In the genomic region with DNA sequence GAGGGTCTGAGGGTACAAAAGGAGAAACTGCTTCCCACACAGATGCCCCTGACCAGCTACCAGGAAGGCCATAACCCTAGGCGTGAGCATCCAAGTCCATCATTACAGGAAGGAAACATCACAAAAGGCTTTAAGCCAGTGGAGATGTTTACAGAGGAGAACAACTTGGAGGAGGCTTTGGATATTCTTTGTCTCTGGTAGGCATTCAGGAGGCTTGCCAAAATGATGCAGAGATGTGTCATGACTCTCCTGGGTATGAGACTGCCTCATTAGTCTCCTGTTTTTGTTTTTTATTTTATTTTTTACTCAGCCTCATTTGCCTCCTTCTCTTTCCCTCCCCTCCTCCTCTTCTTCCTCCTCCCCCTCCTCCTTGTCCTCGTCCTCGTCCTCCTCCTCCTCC, we compare ENCODE assay signal across 16 mouse cellular contexts.
"Had no signal": no experiment of that assay in that cellular context is flagged by ENCODE, and none has a peak within 500 bp of the region (broad histone marks: within the 10 kb centered on the region; RNA-seq: fewer than 3 reads in every experiment).

No protein-coding gene starts in this region.

- ATAC-seq: midbrain, embryonic 13.5 days; midbrain, embryonic 15.5 days had no signal

- H3K9ac ChIP-seq: lung, embryonic 14.5 days; midbrain, embryonic 13.5 days; midbrain, embryonic 15.5 days; neural tube, embryonic 12.5 days; stomach, embryonic 15.5 days had no signal

- H3K4me2 ChIP-seq: lung, embryonic 14.5 days; midbrain, embryonic 11.5 days; midbrain, embryonic 13.5 days; midbrain, embryonic 15.5 days; neural tube, embryonic 12.5 days; stomach, embryonic 15.5 days had no signal

- H3K4me3 ChIP-seq: megakaryocyte, embryonic 14.5 days; midbrain, embryonic 13.5 days; midbrain, embryonic 15.5 days; neural tube, embryonic 12.5 days; stomach, embryonic 15.5 days had no signal

- H3K27ac ChIP-seq: macrophage; midbrain, embryonic 13.5 days; midbrain, embryonic 15.5 days; neural tube, embryonic 12.5 days; stomach, embryonic 15.5 days; stomach, postnatal 0 days had no signal

- DNase-seq: lung, adult 18-20 months; lung, embryonic 14.5 days; lung, postnatal 14 days; lung, postnatal 36 days; right cerebral cortex, postnatal 14 days; thymus, adult 18-20 months; thymus, postnatal 14 days; thymus, postnatal 36 days had no signal

- H3K4me1 ChIP-seq: megakaryocyte, embryonic 14.5 days; neural tube, embryonic 12.5 days; stomach, embryonic 15.5 days had no signal

- H3K9me3 ChIP-seq: midbrain, embryonic 13.5 days; midbrain, embryonic 15.5 days; neural tube, embryonic 12.5 days; stomach, embryonic 15.5 days had no signal

- H3K36me3 ChIP-seq: midbrain, embryonic 13.5 days; neural tube, embryonic 12.5 days; stomach, embryonic 15.5 days had no signal

- H3K27me3 ChIP-seq: megakaryocyte, embryonic 14.5 days; midbrain, embryonic 13.5 days; midbrain, embryonic 15.5 days; neural tube, embryonic 12.5 days; stomach, embryonic 15.5 days had no signal
